In the genomic region with DNA sequence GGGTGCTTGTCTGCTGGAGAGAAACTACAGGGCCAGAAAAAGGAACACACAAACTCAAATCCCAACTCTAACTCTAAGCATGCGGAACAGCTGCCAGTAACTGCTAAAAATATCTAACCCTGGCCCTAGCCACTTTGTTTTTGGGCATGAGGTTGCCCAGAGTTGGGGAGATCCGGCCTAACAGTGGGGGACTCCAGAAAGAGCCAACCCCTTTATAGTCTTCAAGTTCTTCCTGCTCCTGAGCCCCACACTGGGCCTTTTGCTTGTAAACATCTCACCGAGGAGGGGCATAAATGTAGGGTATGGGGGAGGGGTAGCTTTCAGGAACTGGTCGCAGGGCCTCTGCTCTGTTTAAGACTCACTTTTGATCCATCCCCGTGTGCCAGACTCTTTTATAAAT, we compare ENCODE assay signal across 8 mouse cellular contexts. TPM values are rescaled to one million over a fixed set of nuclear protein-coding genes. Genes with fewer than 3 reads are reported as not detected.
DNase-seq lines count a peak whose midpoint lies in the region; ATAC-seq and TF ChIP-seq lines count a peak whose summit lies in the region.

No protein-coding gene starts in this region.

- H3K9me3 ChIP-seq in stomach, embryonic 14.5 days (ENCODE audit: control insufficient read depth, low read depth, low read length), result no peaks in the 10 kb centered on the region

- no peaks in the 10 kb centered on the region for H3K27me3 ChIP-seq in thymus, adult 2 months (ENCODE audit: control insufficient read depth, insufficient read depth, low read length)
- H3K27me3 ChIP-seq in stomach, embryonic 14.5 days (ENCODE audit: control insufficient read depth, insufficient read depth, low read length), result no peaks in the 10 kb centered on the region

- peaks cover 23% of the 10 kb centered on the region for H3K4me1 ChIP-seq in thymus, adult 2 months (replicated peaks; ENCODE audit: control insufficient read depth, insufficient read depth, low read length)
- H3K4me1 ChIP-seq in stomach, embryonic 14.5 days (ENCODE audit: control insufficient read depth, insufficient read depth, low read length), result peaks cover 7% of the 10 kb centered on the region; the same call in 1 of the 2 replicates

- no peak for TF ChIP-seq POLR2A in thymus, adult 2 months (IDR thresholded peaks at IDR 0.05; ENCODE audit: control insufficient read depth, extremely low read depth, insufficient read depth, low read length, poor library complexity)

- intact Hi-C loops in heart, postnatal 25 days (cut with DNase I), result no loop called here

- peak; percentile 8 for ATAC-seq in inflammation-experienced regulatory T-cells, adult 6 months
- no peak for ATAC-seq in stomach, embryonic 14.5 days (ENCODE audit: insufficient number of reproducible peaks, insufficient read depth, low FRiP score, low read depth)
- no peak for ATAC-seq in erythroid progenitor cell, adult 5-6 weeks (replicated peaks; ENCODE audit: low FRiP score, poor library complexity, severe bottlenecking)

- H3K4me3 ChIP-seq in thymus, adult 2 months (ENCODE audit: control insufficient read depth, insufficient read depth, low read length), result no peak overlapping the region
- H3K4me3 ChIP-seq in stomach, embryonic 14.5 days (ENCODE audit: low read depth, low read length), result no peak overlapping the region

- no peak for TF ChIP-seq CTCF in thymus, adult 2 months (IDR thresholded peaks at IDR 0.05; ENCODE audit: borderline replicate concordance, control insufficient read depth, extremely low read depth, insufficient read depth, low read length, poor library complexity)

- no peaks in the 10 kb centered on the region for H3K36me3 ChIP-seq in thymus, adult 2 months (ENCODE audit: control insufficient read depth, insufficient read depth, low read length)
- H3K36me3 ChIP-seq in stomach, embryonic 14.5 days (ENCODE audit: control insufficient read depth, insufficient read depth, low read length), result peaks cover 8% of the 10 kb centered on the region; the same call in 1 of the 2 replicates

- no peak overlapping the region for H3K9ac ChIP-seq in stomach, embryonic 14.5 days (replicated peaks; ENCODE audit: low read depth, low read length)

- H3K4me2 ChIP-seq in stomach, embryonic 14.5 days (replicated peaks; ENCODE audit: low read depth, low read length), result peak overlapping the region; percentile 50

- peak; percentile 95 for DNase-seq in heart, adult 11 months
- no peak for DNase-seq in heart, postnatal 25 days (ENCODE audit: low spot score)
- DNase-seq in thymus, adult 2 months, result no peak
- no peak for DNase-seq in thymus, postnatal 10 days (ENCODE audit: low spot score in 2 of 2)
- no peak for DNase-seq in Muller cell, postnatal 12 days (ENCODE audit: inconsistent ontology term)

- H3K27ac ChIP-seq in thymus, adult 2 months (ENCODE audit: control insufficient read depth, insufficient read depth, low read length), result peak overlapping the region; percentile 28; the same call in 1 of the 2 replicates
- H3K27ac ChIP-seq in stomach, embryonic 14.5 days (ENCODE audit: low read length), result no peak overlapping the region

- WGBS in thymus, adult 2 months, result 33% methylated on average over 5 of the region's 5 CpGs
- 27% methylated on average over 5 of the region's 5 CpGs for WGBS in stomach, embryonic 14.5 days

RNA-seq across cellular contexts. Expression of a gene that starts 0.8 kb away (rescaled TPM):
- 100 to 1,000 TPM; 323 to 376 TPM for total RNA-seq in heart, postnatal 25 days (2021)
- polyA plus RNA-seq in thymus, adult 2 months (2012; rRNA removed), result 25.2 and 36.1 TPM in 2 replicates
- 10 to 100 TPM; 10.3 to 14.0 (median 11.0) TPM for polyA plus RNA-seq in inflammation-experienced regulatory T-cells, adult 6 months (2017; shearing (Covaris generic))
- polyA plus RNA-seq in stomach, embryonic 14.5 days (2014; fragmentation: Nextera tagmentation; extraction: Ambion mirVana), result 7.9 and 8.2 TPM in 2 replicates
- total RNA-seq in erythroid progenitor cell, adult 5-6 weeks (2015; ENCODE audit: low replicate concordance), result 2.2 TPM in 1 of 2 replicates, not detected in the other
- total RNA-seq in erythroid progenitor cell, adult 5-6 weeks (2017; ENCODE audit: low replicate concordance), result not detected in 2 replicates

RNA-seq across cellular contexts. Expression of a gene that starts 7.8 kb away (rescaled TPM):
- total RNA-seq in heart, postnatal 25 days (2021), result 1 to 10 TPM; 2.4 to 3.1 TPM
- polyA plus RNA-seq in thymus, adult 2 months (2012; rRNA removed), result 0.20 and 1.5 TPM in 2 replicates
- not detected for polyA plus RNA-seq in inflammation-experienced regulatory T-cells, adult 6 months (2017; shearing (Covaris generic))
- 4.9 and 6.0 TPM in 2 replicates for polyA plus RNA-seq in stomach, embryonic 14.5 days (2014; fragmentation: Nextera tagmentation; extraction: Ambion mirVana)
- total RNA-seq in erythroid progenitor cell, adult 5-6 weeks (2015; ENCODE audit: low replicate concordance), result not detected in 2 replicates
- total RNA-seq in erythroid progenitor cell, adult 5-6 weeks (2017; ENCODE audit: low replicate concordance), result not detected in 2 replicates

RNA-seq across cellular contexts. Expression of a gene that starts 9.8 kb away (rescaled TPM):
- 10 to 100 TPM; 58.7 to 66.5 TPM for total RNA-seq in heart, postnatal 25 days (2021)
- 72.0 and 76.9 TPM in 2 replicates for polyA plus RNA-seq in thymus, adult 2 months (2012; rRNA removed)
- 100 to 1,000 TPM; 101 to 136 (median 117) TPM for polyA plus RNA-seq in inflammation-experienced regulatory T-cells, adult 6 months (2017; shearing (Covaris generic))
- 89.7 and 94.1 TPM in 2 replicates for polyA plus RNA-seq in stomach, embryonic 14.5 days (2014; fragmentation: Nextera tagmentation; extraction: Ambion mirVana)
- 9.7 and 18.9 TPM in 2 replicates for total RNA-seq in erythroid progenitor cell, adult 5-6 weeks (2015; ENCODE audit: low replicate concordance)
- total RNA-seq in erythroid progenitor cell, adult 5-6 weeks (2017; ENCODE audit: low replicate concordance), result 8.1 and 10.8 TPM in 2 replicates

RNA-seq across cellular contexts. Expression of a gene that starts 40.7 kb away (rescaled TPM):
- total RNA-seq in heart, postnatal 25 days (2021), result 10 to 100 TPM; 20.1 to 29.0 TPM
- polyA plus RNA-seq in thymus, adult 2 months (2012; rRNA removed), result 6.0 and 6.4 TPM in 2 replicates
- 10 to 100 TPM; 13.9 to 19.6 (median 17.5) TPM for polyA plus RNA-seq in inflammation-experienced regulatory T-cells, adult 6 months (2017; shearing (Covaris generic))
- 13.7 and 14.3 TPM in 2 replicates for polyA plus RNA-seq in stomach, embryonic 14.5 days (2014; fragmentation: Nextera tagmentation; extraction: Ambion mirVana)
- total RNA-seq in erythroid progenitor cell, adult 5-6 weeks (2015; ENCODE audit: low replicate concordance), result 0.36 and 2.1 TPM in 2 replicates
- 1.2 and 1.7 TPM in 2 replicates for total RNA-seq in erythroid progenitor cell, adult 5-6 weeks (2017; ENCODE audit: low replicate concordance)
